Mouse (Mus musculus) midbrain, embryonic 14.5 days (tissue): ENCODE results near the gene Ankrd33b. TPM values are rescaled to one million over a fixed set of nuclear protein-coding genes. Genes with fewer than 3 reads are reported as not detected.

ENCODE experiments used
- ATAC-seq: fragments of 200-750 bp; cut with Nextera tagmentation; 2 replicates; pipeline ENCODE4 v1.8.0; 2017; ENCODE audit warnings: moderate number of reproducible peaks, moderate library complexity; ENCODE audit not compliant: low FRiP score, low TSS enrichment
- DNase-seq: peaks from one replicate; pipeline ENCODE4 v3.0.0-alpha.2; 2015
- H3K27ac ChIP-seq: fragments of 300-500 bp; sonication (generic); replicated peaks from 2 replicates; pipeline ENCODE4 v1.5.1; 2014; ENCODE audit warnings: mild to moderate bottlenecking, low read depth, low read length, moderate library complexity
- H3K27me3 ChIP-seq: fragments of 300-500 bp; sonication (generic); 2 replicates; pipeline ENCODE4 v1.6.1; 2014; ENCODE audit warnings: low read length, control low read depth, mixed read lengths; ENCODE audit not compliant: control insufficient read depth, insufficient read depth
- H3K36me3 ChIP-seq: fragments of 300-500 bp; sonication (generic); 2 replicates; pipeline ENCODE4 v1.6.1; 2014; ENCODE audit warnings: low read length, control low read depth; ENCODE audit not compliant: control insufficient read depth, insufficient read depth
- H3K4me1 ChIP-seq: fragments of 300-500 bp; sonication (generic); 2 replicates; pipeline ENCODE4 v1.6.1; 2014; ENCODE audit warnings: mild to moderate bottlenecking, antibody characterized with exemption, low read length, control low read depth; ENCODE audit not compliant: control insufficient read depth, insufficient read depth
- H3K4me2 ChIP-seq: fragments of 300-500 bp; sonication (generic); 2 replicates; pipeline ENCODE4 v1.6.1; 2014; ENCODE audit warnings: mild to moderate bottlenecking, low read length, moderate library complexity
- H3K4me3 ChIP-seq: fragments of 300-500 bp; sonication (generic); replicated peaks from 2 replicates; pipeline ENCODE4 v1.5.1; 2014; ENCODE audit warnings: low read depth, low read length
- H3K9ac ChIP-seq: fragments of 300-500 bp; sonication (generic); replicated peaks from 2 replicates; pipeline ENCODE4 v1.6.1; 2014; ENCODE audit warnings: mild to moderate bottlenecking, low read length, moderate library complexity
- H3K9me3 ChIP-seq: fragments of 300-500 bp; sonication (generic); 2 replicates; pipeline ENCODE4 v1.6.1; 2016; ENCODE audit warnings: low read length, control low read depth, mixed read lengths; ENCODE audit not compliant: control insufficient read depth
- WGBS: fragments of 180-500 bp; shearing (Covaris S2); extraction: QIAGEN DNeasy Blood & Tissue Kit; methylation state at CpG from one replicate; pipeline ENCODE4 v1.1.7; 2014; 5-methylcytosine and 5-hydroxymethylcytosine counted together
- polyA plus RNA-seq: library from polyadenylated mRNA; unstranded; fragments of >200 nt; fragmentation: Nextera tagmentation; extraction: Ambion mirVana; gene quantifications from 2 replicates; pipeline ENCODE4 v1.2.1, GENCODE M21; 2014

The Ankrd33b gene
- polyA plus RNA-seq, 1 experiment from 2014 or later, result 0.64 TPM

- Histone ChIP-seq H3K27ac (no peak overlapping the region), H3K4me1 (no peaks in the 10 kb centered on the region), H3K9me3 (no peaks in the 10 kb centered on the region), H3K4me3 (no peak overlapping the region), H3K9ac (no peak overlapping the region), H3K4me2 (no peak overlapping the region), H3K36me3 (no peaks in the 10 kb centered on the region), H3K27me3 (no peaks in the 10 kb centered on the region)
- ATAC-seq (no peak), DNase-seq (no peak)
- 91% methylated on average over 10 of the region's 10 CpGs for WGBS
Measured at GRCm38 (mm10) chr15:31338656-31339291, 28.8 kb downstream of the Ankrd33b start.

DNA sequence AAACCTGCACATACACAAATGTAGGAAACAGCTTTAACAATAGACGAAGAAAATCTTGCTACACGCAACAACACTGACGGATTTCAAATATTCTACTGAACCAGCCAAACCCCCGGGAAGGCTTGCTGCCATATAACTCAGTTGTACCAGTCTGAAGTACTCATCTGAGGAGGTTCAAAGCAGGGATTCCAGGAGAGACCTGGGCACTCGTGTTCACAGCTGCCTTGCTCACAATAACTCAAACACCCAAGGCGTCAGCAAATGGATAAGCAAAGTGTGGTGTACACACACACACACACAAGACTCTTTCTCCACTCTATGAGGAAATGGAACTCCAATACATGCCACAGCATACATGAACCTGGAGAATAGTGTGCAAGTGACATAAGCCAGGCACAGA is 29.5 kb downstream of the Ankrd33b start:
- DNase-seq (no peak), ATAC-seq (no peak)
- Histone ChIP-seq H3K4me3 (no peak overlapping the region), H3K9me3 (no peaks in the 10 kb centered on the region), H3K27ac (no peak overlapping the region), H3K4me2 (no peak overlapping the region), H3K4me1 (no peaks in the 10 kb centered on the region), H3K36me3 (no peaks in the 10 kb centered on the region), H3K9ac (no peak overlapping the region), H3K27me3 (no peaks in the 10 kb centered on the region)
- 85% methylated on average over 6 of the region's 6 CpGs for whole genome bisulfite sequencing

GRCm38 (mm10) chr15:31337192-31337741 is 30.3 kb downstream of the Ankrd33b start:
- Histone ChIP-seq H3K4me2 (no peak overlapping the region), H3K4me3 (no peak overlapping the region), H3K9me3 (no peaks in the 10 kb centered on the region), H3K4me1 (no peaks in the 10 kb centered on the region), H3K36me3 (no peaks in the 10 kb centered on the region), H3K9ac (no peak overlapping the region), H3K27me3 (no peaks in the 10 kb centered on the region), H3K27ac (no peak overlapping the region)
- DNase-seq, result no peak
- WGBS, result 83% methylated on average over 14 of the region's 14 CpGs
- no peak for ATAC-seq

GRCm38 (mm10) chr15:31336685-31337084 is 30.8 kb downstream of the Ankrd33b start:
- Histone ChIP-seq H3K4me2 (no peak overlapping the region), H3K36me3 (no peaks in the 10 kb centered on the region), H3K9me3 (no peaks in the 10 kb centered on the region), H3K27ac (no peak overlapping the region), H3K9ac (no peak overlapping the region), H3K27me3 (no peaks in the 10 kb centered on the region), H3K4me1 (no peaks in the 10 kb centered on the region), H3K4me3 (no peak overlapping the region)
- DNase-seq (no peak), ATAC-seq (no peak)
- WGBS, result 73% methylated on average over 4 of the region's 4 CpGs

DNA sequence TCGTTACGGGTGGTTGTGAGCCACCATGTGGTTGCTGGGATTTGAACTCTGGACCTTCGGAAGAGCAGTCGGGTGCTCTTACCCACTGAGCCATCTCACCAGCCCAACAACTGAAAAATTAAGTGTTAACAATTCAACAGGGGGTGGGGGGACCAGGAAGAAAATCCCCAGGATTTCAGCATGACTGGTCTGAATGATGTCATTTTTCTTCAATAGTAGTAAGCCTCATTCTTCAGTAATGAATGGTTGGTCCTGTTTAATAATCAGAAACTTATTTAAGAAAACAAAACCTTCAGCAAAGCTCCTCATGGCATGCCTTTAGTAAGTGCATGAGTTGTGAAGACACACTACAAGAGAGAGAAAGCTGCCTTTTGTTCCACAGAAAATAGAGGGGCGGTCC is 32.7 kb downstream of the Ankrd33b start:
- WGBS, result 92% methylated on average over 5 of the region's 5 CpGs
- DNase-seq, result no peak

DNA sequence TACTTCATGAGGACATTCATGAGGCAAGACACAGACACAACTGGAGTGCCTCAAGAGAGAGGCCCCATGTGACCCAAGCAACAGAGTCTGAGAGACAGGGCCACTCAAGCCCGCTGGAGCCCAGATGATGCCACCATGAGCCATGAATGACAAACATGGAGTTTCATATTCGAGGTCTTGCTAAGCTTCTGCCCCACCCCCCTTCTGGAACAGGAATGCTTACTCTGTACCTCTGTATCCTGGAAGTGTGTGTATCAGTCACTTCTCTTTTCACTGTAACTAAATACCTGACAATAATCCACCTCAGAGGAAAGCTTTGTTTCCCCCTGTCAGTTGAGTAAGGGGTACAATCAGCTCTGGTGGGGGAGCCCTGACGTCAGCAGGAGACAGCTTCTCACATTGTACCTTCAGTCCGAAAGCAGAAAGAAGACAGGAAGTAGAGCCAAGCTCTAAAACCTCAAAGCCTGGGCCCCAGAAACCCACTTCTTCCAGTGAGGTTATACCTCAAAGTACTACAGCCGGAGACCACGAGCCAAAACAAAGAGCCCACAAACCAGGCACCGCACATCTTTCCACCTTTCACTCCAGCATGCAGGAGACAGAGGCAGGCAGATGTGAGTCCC is 34.9 kb downstream of the Ankrd33b start:
- Histone ChIP-seq H3K9me3 (no peaks in the 10 kb centered on the region), H3K9ac (no peak overlapping the region), H3K27ac (no peak overlapping the region), H3K27me3 (no peaks in the 10 kb centered on the region), H3K4me3 (no peak overlapping the region), H3K4me1 (no peaks in the 10 kb centered on the region), H3K36me3 (no peaks in the 10 kb centered on the region), H3K4me2 (no peak overlapping the region)
- ATAC-seq (no peak), DNase-seq (no peak)
- 85% methylated on average over 7 of the region's 7 CpGs for WGBS

More for the DNA sequence above, 32.7 kb downstream of the Ankrd33b start:
- Histone ChIP-seq H3K4me1 (no peaks in the 10 kb centered on the region), H3K27ac (no peak overlapping the region), H3K9me3 (no peaks in the 10 kb centered on the region), H3K9ac (no peak overlapping the region), H3K4me3 (no peak overlapping the region), H3K27me3 (no peaks in the 10 kb centered on the region), H3K4me2 (no peak overlapping the region), H3K36me3 (no peaks in the 10 kb centered on the region)
- ATAC-seq, result no peak

- H3K9me3 ChIP-seq, result no peaks in the 10 kb centered on the region
- H3K27me3 ChIP-seq, result no peaks in the 10 kb centered on the region
- no peak overlapping the region for H3K9ac ChIP-seq
- no peak overlapping the region for H3K4me3 ChIP-seq
- 48% methylated on average over 4 of the region's 4 CpGs for WGBS
- DNase-seq, result no peak
- H3K4me1 ChIP-seq, result no peaks in the 10 kb centered on the region
- H3K36me3 ChIP-seq, result no peaks in the 10 kb centered on the region
- no peak overlapping the region for H3K27ac ChIP-seq
- ATAC-seq, result no peak
- H3K4me2 ChIP-seq, result no peak overlapping the region
Measured at GRCm38 (mm10) chr15:31331742-31332141, 35.8 kb downstream of the Ankrd33b start.

- H3K27me3 ChIP-seq, result no peaks in the 10 kb centered on the region
- no peak overlapping the region for H3K4me2 ChIP-seq
- no peak overlapping the region for H3K9ac ChIP-seq
- H3K4me1 ChIP-seq, result no peaks in the 10 kb centered on the region
- ATAC-seq (no peak), DNase-seq (no peak)
- H3K27ac ChIP-seq, result no peak overlapping the region
- H3K9me3 ChIP-seq, result no peaks in the 10 kb centered on the region
- 72% methylated on average over 9 of the region's 9 CpGs for WGBS
- no peak overlapping the region for H3K4me3 ChIP-seq
- no peaks in the 10 kb centered on the region for H3K36me3 ChIP-seq
Measured at GRCm38 (mm10) chr15:31328082-31328614, 39.4 kb downstream of the Ankrd33b start.
